Mouse (Mus musculus): ENCODE data around the gene Samd4b. TPM values are rescaled to one million over a fixed set of nuclear protein-coding genes. Genes with fewer than 3 reads are reported as not detected.

The Samd4b gene
- total and polyA plus RNA-seq, 2 experiments from 2014 or later: 12.4 to 53.5 TPM

DNA sequence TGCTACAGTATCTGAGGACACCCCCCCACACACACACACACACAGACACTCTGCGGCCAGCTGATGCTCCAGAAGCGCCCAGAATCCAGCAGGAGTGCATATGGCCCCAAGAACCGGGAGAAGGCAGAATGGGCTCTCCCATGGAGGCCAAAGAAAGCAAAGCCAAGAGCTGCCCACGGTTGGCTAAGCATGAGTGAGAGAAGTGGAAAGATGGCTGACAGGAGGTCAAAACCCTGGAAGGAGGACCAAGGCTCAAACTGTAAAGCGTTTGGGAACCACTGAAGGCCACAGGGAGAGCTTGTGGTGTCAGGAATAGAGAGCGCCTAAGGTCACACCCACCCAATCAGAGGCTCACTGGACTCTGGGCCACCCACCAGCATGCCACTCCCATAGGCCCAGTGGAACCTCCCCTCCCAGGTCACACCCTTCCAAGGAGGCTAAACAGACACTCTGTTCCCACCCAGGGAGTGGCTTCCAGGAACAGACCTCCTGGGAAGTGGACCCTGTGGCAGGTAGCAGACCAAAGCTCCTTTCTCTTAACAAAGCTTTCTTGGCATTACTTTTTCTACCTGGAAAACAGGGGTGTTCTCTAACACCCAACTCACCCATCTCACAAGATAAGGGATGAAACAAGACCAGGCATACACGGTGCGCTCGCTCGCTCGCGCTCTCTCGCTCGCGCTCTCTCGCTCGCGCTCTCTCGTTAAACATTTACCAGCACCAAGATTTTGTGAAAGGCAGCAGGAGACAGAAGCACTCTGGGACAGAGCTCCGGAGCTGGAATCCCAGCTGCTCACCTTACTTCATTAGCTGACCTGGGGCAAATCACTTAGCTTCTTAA lies 1.3 kb downstream of the Samd4b start:
- no peaks in the 10 kb centered on the region for H3K36me3 ChIP-seq (replicated peaks; ENCODE audit: control insufficient read depth, insufficient read depth, low read length)
- no peaks in the 10 kb centered on the region for H3K9me3 ChIP-seq (replicated peaks; ENCODE audit: control insufficient read depth, low read length)
- ATAC-seq (ENCODE audit: insufficient read depth, low read depth) (no peak), DNase-seq (ENCODE audit: low spot score) (no peak)
- no peak overlapping the region for H3K27ac ChIP-seq (ENCODE audit: low read depth)
- no peaks in the 10 kb centered on the region for H3K27me3 ChIP-seq (ENCODE audit: control insufficient read depth, insufficient read depth, low read length)
- H3K4me3 ChIP-seq (ENCODE audit: low read depth, low read length): peak overlapping the region; percentile 85
- 44% methylated on average over 20 of the region's 20 CpGs for WGBS
- peak overlapping the region; percentile 95 for H3K4me2 ChIP-seq (ENCODE audit: low read depth, low read length)
- peaks cover 43% of the 10 kb centered on the region for H3K4me1 ChIP-seq (ENCODE audit: control insufficient read depth, insufficient read depth)
- H3K9ac ChIP-seq (replicated peaks; ENCODE audit: low read depth, low read length): no peak overlapping the region; the same call in 1 of the 2 replicates
- no peak for TF ChIP-seq CTCF (IDR thresholded peaks at IDR 0.05; ENCODE audit: low read depth)
- TF ChIP-seq EP300 (IDR thresholded peaks at IDR 0.05; ENCODE audit: low read depth): no peak

DNA sequence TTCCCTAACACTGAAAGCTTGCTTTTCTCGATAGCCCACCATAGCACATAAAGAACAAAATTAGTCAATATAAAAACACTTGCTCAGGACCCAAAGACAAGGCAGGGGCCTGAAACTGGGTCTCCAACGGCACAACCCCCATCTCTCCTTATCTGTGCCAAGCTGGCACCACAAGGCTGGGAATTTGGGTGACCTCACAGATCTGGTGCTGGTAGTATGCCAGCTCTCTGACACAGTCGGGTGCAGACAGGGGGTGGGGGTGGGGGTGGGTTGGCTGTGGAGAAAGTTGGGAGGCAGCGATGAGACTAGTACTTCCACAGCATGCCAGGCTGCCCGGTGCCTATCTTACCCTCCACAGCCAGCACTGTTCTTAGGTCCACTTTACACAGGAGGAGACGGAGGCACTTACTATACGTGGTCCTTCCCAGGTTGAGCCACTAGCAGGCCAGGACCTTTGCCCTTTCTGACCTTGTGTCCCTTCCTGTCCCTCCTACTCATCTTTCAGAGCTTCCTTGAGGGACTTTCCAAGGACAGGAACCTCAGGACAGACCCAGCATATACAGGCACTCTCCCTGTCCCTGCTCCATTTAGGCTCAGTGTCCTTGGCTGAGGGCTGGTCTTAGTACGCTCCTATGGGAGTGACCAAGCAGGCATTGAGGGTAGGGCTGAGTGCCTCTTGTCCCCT lies 2.1 kb downstream of the Samd4b start:
- no peak for TF ChIP-seq CTCF (IDR thresholded peaks at IDR 0.05; ENCODE audit: low read depth)
- no peak for TF ChIP-seq EP300 (IDR thresholded peaks at IDR 0.05; ENCODE audit: low read depth)
- peak overlapping the region; percentile 16; the same call in 1 of the 2 replicates for H3K9ac ChIP-seq (replicated peaks; ENCODE audit: low read depth, low read length)
- H3K4me3 ChIP-seq (ENCODE audit: low read depth, low read length): no peak overlapping the region
- no peaks in the 10 kb centered on the region for H3K36me3 ChIP-seq (replicated peaks; ENCODE audit: control insufficient read depth, insufficient read depth, low read length)
- H3K9me3 ChIP-seq (replicated peaks; ENCODE audit: control insufficient read depth, low read length): no peaks in the 10 kb centered on the region
- H3K4me1 ChIP-seq (ENCODE audit: control insufficient read depth, insufficient read depth): peaks cover 43% of the 10 kb centered on the region
- H3K27me3 ChIP-seq (ENCODE audit: control insufficient read depth, insufficient read depth, low read length): no peaks in the 10 kb centered on the region
- ATAC-seq (ENCODE audit: insufficient read depth, low read depth) (no peak), DNase-seq (ENCODE audit: low spot score) (no peak)
- H3K4me2 ChIP-seq (ENCODE audit: low read depth, low read length): no peak overlapping the region
- 50% methylated on average over 8 of the region's 8 CpGs for WGBS
- H3K27ac ChIP-seq (ENCODE audit: low read depth): no peak overlapping the region

- DNase-seq (ENCODE audit: low spot score) (peak; percentile 45), ATAC-seq (ENCODE audit: insufficient read depth, low read depth) (peak; percentile 55)
- TF ChIP-seq EP300 (IDR thresholded peaks at IDR 0.05; ENCODE audit: low read depth): peak; percentile 85
- no peak for TF ChIP-seq CTCF (IDR thresholded peaks at IDR 0.05; ENCODE audit: low read depth)
- no peaks in the 10 kb centered on the region for H3K9me3 ChIP-seq (replicated peaks; ENCODE audit: control insufficient read depth, low read length)
- H3K4me2 ChIP-seq (ENCODE audit: low read depth, low read length): no peak overlapping the region
- H3K27ac ChIP-seq (ENCODE audit: low read depth): 0 out of 2 replicates have a peak overlapping the region, but pooled peaks have one; percentile 20
- peaks cover 42% of the 10 kb centered on the region for H3K4me1 ChIP-seq (ENCODE audit: control insufficient read depth, insufficient read depth)
- no peak overlapping the region for H3K9ac ChIP-seq (replicated peaks; ENCODE audit: low read depth, low read length)
- WGBS: 41% methylated on average over 14 of the region's 14 CpGs
- no peak overlapping the region for H3K4me3 ChIP-seq (ENCODE audit: low read depth, low read length)
- no peaks in the 10 kb centered on the region for H3K27me3 ChIP-seq (ENCODE audit: control insufficient read depth, insufficient read depth, low read length)
- H3K36me3 ChIP-seq (replicated peaks; ENCODE audit: control insufficient read depth, insufficient read depth, low read length): no peaks in the 10 kb centered on the region
Observed at GRCm38 (mm10) chr7:28593206-28594111, 4.5 kb downstream of the Samd4b start.

DNA sequence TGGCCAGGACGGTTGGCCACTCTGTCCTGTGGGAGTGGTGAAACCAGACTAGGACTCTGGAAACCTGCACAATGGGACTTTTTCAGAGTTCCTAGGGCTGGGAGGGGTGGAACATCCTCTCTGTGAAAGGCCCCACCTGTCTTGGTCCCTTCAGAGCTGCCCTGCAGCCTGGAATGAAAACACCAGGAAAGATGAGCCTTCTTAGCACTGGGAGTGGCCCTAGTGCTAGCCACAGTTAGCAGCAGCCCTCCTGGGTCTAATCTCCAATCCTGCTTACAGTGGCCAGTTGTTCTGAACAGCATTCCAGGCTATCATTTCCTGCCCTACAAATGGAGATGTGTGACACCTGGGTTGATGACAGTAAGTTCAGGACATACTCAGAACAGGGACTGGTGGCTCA lies 6.1 kb downstream of the Samd4b start:
- Histone ChIP-seq H3K9me3 (replicated peaks; ENCODE audit: control insufficient read depth, low read length) (no peaks in the 10 kb centered on the region), H3K27ac (ENCODE audit: low read depth) (no peak overlapping the region), H3K4me3 (ENCODE audit: low read depth, low read length) (no peak overlapping the region), H3K4me1 (ENCODE audit: control insufficient read depth, insufficient read depth) (peaks cover 49% of the 10 kb centered on the region), H3K9ac (replicated peaks; ENCODE audit: low read depth, low read length) (no peak overlapping the region), H3K27me3 (ENCODE audit: control insufficient read depth, insufficient read depth, low read length) (no peaks in the 10 kb centered on the region), H3K4me2 (ENCODE audit: low read depth, low read length) (no peak overlapping the region), H3K36me3 (replicated peaks; ENCODE audit: control insufficient read depth, insufficient read depth, low read length) (no peaks in the 10 kb centered on the region)
- 69% methylated on average over 1 of the region's 1 CpGs for WGBS
- no peak for ATAC-seq (ENCODE audit: insufficient read depth, low read depth)
- no peak for DNase-seq (ENCODE audit: low spot score)
- TF ChIP-seq CTCF (IDR thresholded peaks at IDR 0.05; ENCODE audit: low read depth): no peak
- no peak for TF ChIP-seq EP300 (IDR thresholded peaks at IDR 0.05; ENCODE audit: low read depth)

- Histone ChIP-seq H3K27ac (ENCODE audit: low read depth) (peak overlapping the region; percentile 36; the same call in 1 of the 2 replicates), H3K4me2 (ENCODE audit: low read depth, low read length) (0 out of 2 replicates have a peak overlapping the region, but pooled peaks have one; percentile 13), H3K9ac (replicated peaks; ENCODE audit: low read depth, low read length) (0 out of 2 replicates have a peak overlapping the region, but pooled peaks have one; percentile 6), H3K36me3 (replicated peaks; ENCODE audit: control insufficient read depth, insufficient read depth, low read length) (no peaks in the 10 kb centered on the region), H3K9me3 (replicated peaks; ENCODE audit: control insufficient read depth, low read length) (no peaks in the 10 kb centered on the region), H3K4me1 (ENCODE audit: control insufficient read depth, insufficient read depth) (peaks cover 36% of the 10 kb centered on the region), H3K27me3 (ENCODE audit: control insufficient read depth, insufficient read depth, low read length) (no peaks in the 10 kb centered on the region), H3K4me3 (ENCODE audit: low read depth, low read length) (no peak overlapping the region)
- ATAC-seq (ENCODE audit: insufficient read depth, low read depth): peak; percentile 35
- DNase-seq (ENCODE audit: low spot score): peak; percentile 30
- TF ChIP-seq EP300 (IDR thresholded peaks at IDR 0.05; ENCODE audit: low read depth) (no peak), CTCF (IDR thresholded peaks at IDR 0.05; ENCODE audit: low read depth) (no peak)
Observed at GRCm38 (mm10) chr7:28587644-28588043, 10.3 kb downstream of the Samd4b start.

Data from heart, postnatal 0 days (tissue).